ENCODE assay signal across 8 mouse cellular contexts in genomic region chr13:54503278-54503603, GRCm38 (mm10). TPM values are rescaled to one million over a fixed set of nuclear protein-coding genes. Genes with fewer than 3 reads are reported as not detected.
A peak's percentile ranks its signal among the peaks of the same experiment; 100 is the strongest.
DNase-seq lines count a peak whose midpoint lies in the region; ATAC-seq and TF ChIP-seq lines count a peak whose summit lies in the region.

No protein-coding gene starts in this region.

- H3K36me3 ChIP-seq in lung, embryonic 14.5 days (ENCODE audit: insufficient read depth), result no peaks in the 10 kb centered on the region
- H3K36me3 ChIP-seq in limb, embryonic 12.5 days, result peaks cover 5% of the 10 kb centered on the region; the same call in 1 of the 2 replicates

- H3K4me2 ChIP-seq in lung, embryonic 14.5 days, result peak overlapping the region; percentile 89
- H3K4me2 ChIP-seq in limb, embryonic 12.5 days, result peak overlapping the region; percentile 87

- peak overlapping the region; percentile 76 for H3K4me3 ChIP-seq in lung, embryonic 14.5 days (ENCODE audit: low read depth, low read length)
- H3K4me3 ChIP-seq in embryonic fibroblast, embryonic 13.5 days (ENCODE audit: insufficient read depth, low read length), result peak overlapping the region; percentile 41
- peak overlapping the region; percentile 78 for H3K4me3 ChIP-seq in limb, embryonic 12.5 days (replicated peaks)

- peak; percentile 71 for ATAC-seq in lung, embryonic 14.5 days (ENCODE audit: insufficient read depth)
- ATAC-seq in limb, embryonic 12.5 days (ENCODE audit: insufficient number of reproducible peaks, insufficient read depth, low FRiP score, low TSS enrichment, low read depth), result peak; percentile 79
- ATAC-seq in neutrophil, adult 5-6 weeks (ENCODE audit: extremely low read depth, insufficient number of reproducible peaks, low FRiP score, poor library complexity, severe bottlenecking), result peak; percentile 15; the same call in 1 of the 2 replicates

- H3K9me3 ChIP-seq in lung, embryonic 14.5 days (ENCODE audit: low read depth, low read length), result no peaks in the 10 kb centered on the region
- no peaks in the 10 kb centered on the region for H3K9me3 ChIP-seq in limb, embryonic 12.5 days

- H3K4me1 ChIP-seq in lung, embryonic 14.5 days (ENCODE audit: insufficient read depth), result peaks cover 7% of the 10 kb centered on the region; the same call in 1 of the 2 replicates
- peaks cover 2% of the 10 kb centered on the region; the same call in 1 of the 2 replicates for H3K4me1 ChIP-seq in embryonic fibroblast, embryonic 13.5 days (ENCODE audit: control insufficient read depth, insufficient read depth, low read length)
- H3K4me1 ChIP-seq in limb, embryonic 12.5 days (replicated peaks), result peaks cover 11% of the 10 kb centered on the region

- DNase-seq in lung, embryonic 14.5 days, result no peak
- no peak for DNase-seq in lung, postnatal 10 days
- DNase-seq in adrenal gland, postnatal 10 days, result no peak
- DNase-seq in ovary, postnatal 14 days (ENCODE audit: low spot score), result no peak
- no peak for DNase-seq in cerebellum, postnatal 14 days

- WGBS in lung, embryonic 14.5 days, result under 1% methylated on average over 14 of the region's 14 CpGs
- under 1% methylated on average over 14 of the region's 14 CpGs for WGBS in limb, embryonic 12.5 days

- TF ChIP-seq CTCF in lung, embryonic 14.5 days (IDR thresholded peaks at IDR 0.05; ENCODE audit: low read depth), result 0 out of 2 replicates have a peak, but pooled peaks have one; percentile 4
- TF ChIP-seq CTCF in embryonic fibroblast, embryonic 13.5 days (IDR thresholded peaks at IDR 0.05; ENCODE audit: borderline replicate concordance, insufficient read depth, low read length), result no peak

- no peak for TF ChIP-seq POLR2A in embryonic fibroblast, embryonic 13.5 days (IDR thresholded peaks at IDR 0.05; ENCODE audit: low read depth, low read length)

- H3K27ac ChIP-seq in lung, embryonic 14.5 days (ENCODE audit: low read depth), result no peak overlapping the region
- no peak overlapping the region for H3K27ac ChIP-seq in embryonic fibroblast, embryonic 13.5 days (ENCODE audit: insufficient read depth, low read length)
- no peak overlapping the region for H3K27ac ChIP-seq in limb, embryonic 12.5 days

- H3K9ac ChIP-seq in lung, embryonic 14.5 days, result peak overlapping the region; percentile 82; the same call in 1 of the 2 replicates
- H3K9ac ChIP-seq in limb, embryonic 12.5 days (replicated peaks), result peak overlapping the region; percentile 86

- no peaks in the 10 kb centered on the region for H3K27me3 ChIP-seq in lung, embryonic 14.5 days (ENCODE audit: insufficient read depth, low read length)
- H3K27me3 ChIP-seq in limb, embryonic 12.5 days, result 0 out of 2 replicates have a peak, but pooled peaks cover 3% of the 10 kb centered on the region

RNA-seq across cellular contexts. Expression of gene Simc1, which starts 0.3 kb away (rescaled TPM):
- polyA plus RNA-seq in lung, embryonic 14.5 days (2014; fragmentation: Nextera tagmentation; extraction: Ambion mirVana), result 15.0 and 16.3 TPM in 2 replicates
- polyA plus RNA-seq in embryonic fibroblast, embryonic 13.5 days (2011; ENCODE audit: insufficient read length, low read depth, missing spikeins), result 16.1 and 18.4 TPM in 2 replicates
- polyA plus RNA-seq in limb, embryonic 12.5 days (2016; fragmentation: Nextera tagmentation; extraction: Ambion mirVana), result 18.5 and 19.9 TPM in 2 replicates
- total RNA-seq in neutrophil, adult 5-6 weeks (2017), result 18.5 and 21.9 TPM in 2 replicates
- total RNA-seq in adrenal gland, postnatal 10 days (2021), result 10 to 100 TPM in 1 of 2 experiments, 1 to 10 TPM in 1; 7.5 to 10.2 TPM

RNA-seq across cellular contexts. Expression of gene Thoc3, which starts 34.6 kb away (rescaled TPM):
- 152 and 155 TPM in 2 replicates for polyA plus RNA-seq in lung, embryonic 14.5 days (2014; fragmentation: Nextera tagmentation; extraction: Ambion mirVana)
- polyA plus RNA-seq in embryonic fibroblast, embryonic 13.5 days (2011; ENCODE audit: insufficient read length, low read depth, missing spikeins), result 27.8 and 33.2 TPM in 2 replicates
- 145 and 151 TPM in 2 replicates for polyA plus RNA-seq in limb, embryonic 12.5 days (2016; fragmentation: Nextera tagmentation; extraction: Ambion mirVana)
- 13.4 and 16.1 TPM in 2 replicates for total RNA-seq in neutrophil, adult 5-6 weeks (2017)
- 10 to 100 TPM; 51.1 to 51.8 TPM for total RNA-seq in adrenal gland, postnatal 10 days (2021)

Comparison
In these comparisons a context has a peak if more than half of its experiments do, and no peak if none do; other contexts are left out.
1. ATAC-seq: peak in every context shown above with its lines; median percentile 79 in limb, embryonic 12.5 days; 71 in lung, embryonic 14.5 days; 15 in neutrophil, adult 5-6 weeks.